Mouse (Mus musculus): ENCODE results near the gene Fgfbp1. TPM values are rescaled to one million over a fixed set of nuclear protein-coding genes. Genes with fewer than 3 reads are reported as not detected.

The Fgfbp1 gene
- polyA plus RNA-seq (2016; fragmentation: Nextera tagmentation; extraction: Ambion mirVana): 0.82 and 1.5 TPM in 2 replicates

GRCm38 (mm10) chr5:43981620-43982019 lies at the start of gene Fgfbp1:
TSS of gene Fgfbp1 (minus strand) at chr5:43981779.
- no peak within 1 kb of the TSS for H3K27ac ChIP-seq (replicated peaks)
- WGBS: 56% methylated on average over 4 of the region's 4 CpGs
- peaks cover 3% of the 10 kb centered on the region; the same call in 1 of the 2 replicates for H3K27me3 ChIP-seq (replicated peaks; ENCODE audit: low read depth, poor library complexity, severe bottlenecking)
- H3K9me3 ChIP-seq: no peaks in the 10 kb centered on the region
- no peak for DNase-seq (ENCODE audit: low spot score)
- H3K4me3 ChIP-seq: no peak within 1 kb of the TSS
- H3K4me1 ChIP-seq: peaks cover 6% of the 10 kb centered on the region; the same call in 1 of the 2 replicates
- H3K36me3 ChIP-seq (replicated peaks): no peaks in the 10 kb centered on the region

GRCm38 (mm10) chr5:43998295-43998989 lies 16.9 kb upstream of the Fgfbp1 start:
- no peaks in the 10 kb centered on the region for H3K9me3 ChIP-seq
- DNase-seq (ENCODE audit: low spot score): no peak
- no peak overlapping the region for H3K4me3 ChIP-seq
- 94% methylated on average over 9 of the region's 9 CpGs for WGBS
- no peaks in the 10 kb centered on the region for H3K27me3 ChIP-seq (replicated peaks; ENCODE audit: low read depth, poor library complexity, severe bottlenecking)
- H3K36me3 ChIP-seq (replicated peaks): peaks cover 74% of the 10 kb centered on the region
- no peak overlapping the region for H3K27ac ChIP-seq (replicated peaks)
- H3K4me1 ChIP-seq: no peaks in the 10 kb centered on the region

- no peak overlapping the region for H3K4me3 ChIP-seq
- no peak for DNase-seq (ENCODE audit: low spot score)
- no peak overlapping the region for H3K27ac ChIP-seq (replicated peaks)
- H3K9me3 ChIP-seq: no peaks in the 10 kb centered on the region
- H3K4me1 ChIP-seq: no peaks in the 10 kb centered on the region
- no peaks in the 10 kb centered on the region for H3K27me3 ChIP-seq (replicated peaks; ENCODE audit: low read depth, poor library complexity, severe bottlenecking)
- 92% methylated on average over 8 of the region's 8 CpGs for WGBS
- peaks cover 66% of the 10 kb centered on the region for H3K36me3 ChIP-seq (replicated peaks)
These were observed 16.0 kb upstream of the Fgfbp1 start for GRCm38 (mm10) chr5:43997626-43998025.

- no peaks in the 10 kb centered on the region for H3K4me1 ChIP-seq
- no peak for DNase-seq (ENCODE audit: low spot score)
- WGBS: 81% methylated on average over 4 of the region's 4 CpGs
- no peaks in the 10 kb centered on the region for H3K27me3 ChIP-seq (replicated peaks; ENCODE audit: low read depth, poor library complexity, severe bottlenecking)
- H3K36me3 ChIP-seq (replicated peaks): peaks cover 51% of the 10 kb centered on the region
- H3K4me3 ChIP-seq: no peak overlapping the region
- no peaks in the 10 kb centered on the region for H3K9me3 ChIP-seq
- no peak overlapping the region for H3K27ac ChIP-seq (replicated peaks)
These were observed 14.6 kb upstream of the Fgfbp1 start for GRCm38 (mm10) chr5:43996162-43996561.

- WGBS: 90% methylated on average over 2 of the region's 2 CpGs
- no peaks in the 10 kb centered on the region for H3K4me1 ChIP-seq
- H3K27me3 ChIP-seq (replicated peaks; ENCODE audit: low read depth, poor library complexity, severe bottlenecking): no peaks in the 10 kb centered on the region
- no peaks in the 10 kb centered on the region for H3K9me3 ChIP-seq
- no peak overlapping the region for H3K27ac ChIP-seq (replicated peaks)
- H3K4me3 ChIP-seq: no peak overlapping the region
- DNase-seq (ENCODE audit: low spot score): no peak
- H3K36me3 ChIP-seq (replicated peaks): peaks cover 39% of the 10 kb centered on the region
These were observed 13.4 kb upstream of the Fgfbp1 start for GRCm38 (mm10) chr5:43994981-43995380.

- WGBS: 54% methylated on average over 6 of the region's 6 CpGs
- H3K36me3 ChIP-seq (replicated peaks): 0 out of 2 replicates have a peak, but pooled peaks cover 3% of the 10 kb centered on the region
- H3K4me1 ChIP-seq: no peaks in the 10 kb centered on the region; the same call in 1 of the 2 replicates
- H3K4me3 ChIP-seq: no peak overlapping the region
- no peak overlapping the region for H3K27ac ChIP-seq (replicated peaks)
- H3K27me3 ChIP-seq (replicated peaks; ENCODE audit: low read depth, poor library complexity, severe bottlenecking): 0 out of 2 replicates have a peak, but pooled peaks cover 3% of the 10 kb centered on the region
- H3K9me3 ChIP-seq: no peaks in the 10 kb centered on the region
- peak; percentile 64 for DNase-seq (ENCODE audit: low spot score)
These were observed 8.7 kb upstream of the Fgfbp1 start for GRCm38 (mm10) chr5:43990316-43990715.

- H3K27me3 ChIP-seq (replicated peaks; ENCODE audit: low read depth, poor library complexity, severe bottlenecking): 0 out of 2 replicates have a peak, but pooled peaks cover 3% of the 10 kb centered on the region
- no peaks in the 10 kb centered on the region; the same call in 1 of the 2 replicates for H3K4me1 ChIP-seq
- WGBS: 79% methylated on average over 5 of the region's 5 CpGs
- 0 out of 2 replicates have a peak, but pooled peaks cover 3% of the 10 kb centered on the region for H3K36me3 ChIP-seq (replicated peaks)
- H3K9me3 ChIP-seq: no peaks in the 10 kb centered on the region
- H3K27ac ChIP-seq (replicated peaks): no peak overlapping the region
- DNase-seq (ENCODE audit: low spot score): no peak
- H3K4me3 ChIP-seq: no peak overlapping the region
These were observed 7.4 kb upstream of the Fgfbp1 start for GRCm38 (mm10) chr5:43989017-43989416.

- H3K4me1 ChIP-seq: peaks cover 6% of the 10 kb centered on the region
- H3K4me3 ChIP-seq: no peak overlapping the region
- H3K27ac ChIP-seq (replicated peaks): no peak overlapping the region
- 0 out of 2 replicates have a peak, but pooled peaks cover 3% of the 10 kb centered on the region for H3K27me3 ChIP-seq (replicated peaks; ENCODE audit: low read depth, poor library complexity, severe bottlenecking)
- no peaks in the 10 kb centered on the region for H3K9me3 ChIP-seq
- DNase-seq (ENCODE audit: low spot score): no peak
- H3K36me3 ChIP-seq (replicated peaks): no peaks in the 10 kb centered on the region
These were observed 4.6 kb upstream of the Fgfbp1 start for GRCm38 (mm10) chr5:43986212-43986611.

- no peak overlapping the region for H3K4me3 ChIP-seq
- no peak for DNase-seq (ENCODE audit: low spot score)
- no peaks in the 10 kb centered on the region for H3K36me3 ChIP-seq (replicated peaks)
- H3K27ac ChIP-seq (replicated peaks): no peak overlapping the region
- no peaks in the 10 kb centered on the region for H3K9me3 ChIP-seq
- WGBS: 66% methylated on average over 1 of the region's 1 CpGs
- H3K4me1 ChIP-seq: peaks cover 6% of the 10 kb centered on the region
- H3K27me3 ChIP-seq (replicated peaks; ENCODE audit: low read depth, poor library complexity, severe bottlenecking): peaks cover 3% of the 10 kb centered on the region; the same call in 1 of the 2 replicates
These were observed 1.3 kb upstream of the Fgfbp1 start for GRCm38 (mm10) chr5:43982896-43983295.

GRCm38 (mm10) chr5:43980397-43980796 lies 1.2 kb downstream of the Fgfbp1 start:
- H3K4me1 ChIP-seq: peaks cover 6% of the 10 kb centered on the region; the same call in 1 of the 2 replicates

GRCm38 (mm10) chr5:43976821-43977561 lies 4.6 kb downstream of the Fgfbp1 start:
- 90% methylated on average over 1 of the region's 1 CpGs for WGBS
- Histone ChIP-seq H3K27me3 (replicated peaks; ENCODE audit: low read depth, poor library complexity, severe bottlenecking) (no peaks in the 10 kb centered on the region; the same call in 1 of the 2 replicates), H3K4me1 (peaks cover 5% of the 10 kb centered on the region; the same call in 1 of the 2 replicates), H3K36me3 (replicated peaks) (no peaks in the 10 kb centered on the region), H3K27ac (replicated peaks) (no peak overlapping the region), H3K9me3 (no peaks in the 10 kb centered on the region), H3K4me3 (no peak overlapping the region)
- no peak for DNase-seq (ENCODE audit: low spot score)

More at GRCm38 (mm10) chr5:43980397-43980796, 1.2 kb downstream of the Fgfbp1 start:
- WGBS: 80% methylated on average over 2 of the region's 2 CpGs
- Histone ChIP-seq H3K27me3 (replicated peaks; ENCODE audit: low read depth, poor library complexity, severe bottlenecking) (no peaks in the 10 kb centered on the region; the same call in 1 of the 2 replicates), H3K36me3 (replicated peaks) (no peaks in the 10 kb centered on the region), H3K27ac (replicated peaks) (no peak overlapping the region), H3K9me3 (no peaks in the 10 kb centered on the region), H3K4me3 (no peak overlapping the region)
- DNase-seq (ENCODE audit: low spot score): no peak

- H3K4me1 ChIP-seq: no peaks in the 10 kb centered on the region
- WGBS: 83% methylated on average over 6 of the region's 6 CpGs
These were observed 7.4 kb downstream of the Fgfbp1 start for GRCm38 (mm10) chr5:43974166-43974565.

More at GRCm38 (mm10) chr5:43974166-43974565, 7.4 kb downstream of the Fgfbp1 start:
- Histone ChIP-seq H3K4me3 (no peak overlapping the region), H3K9me3 (no peaks in the 10 kb centered on the region), H3K27ac (replicated peaks) (no peak overlapping the region), H3K36me3 (replicated peaks) (no peaks in the 10 kb centered on the region), H3K27me3 (replicated peaks; ENCODE audit: low read depth, poor library complexity, severe bottlenecking) (no peaks in the 10 kb centered on the region)
- no peak for DNase-seq (ENCODE audit: low spot score)

All from embryonic facial prominence, embryonic 10.5 days (tissue).